Mouse (Mus musculus): ENCODE results near the gene Arl15. TPM values are rescaled to one million over a fixed set of nuclear protein-coding genes. Genes with fewer than 3 reads are reported as not detected.

Gene Arl15
- polyA plus RNA-seq, 1 experiment from 2014 or later, result 10.6 TPM

DNA sequence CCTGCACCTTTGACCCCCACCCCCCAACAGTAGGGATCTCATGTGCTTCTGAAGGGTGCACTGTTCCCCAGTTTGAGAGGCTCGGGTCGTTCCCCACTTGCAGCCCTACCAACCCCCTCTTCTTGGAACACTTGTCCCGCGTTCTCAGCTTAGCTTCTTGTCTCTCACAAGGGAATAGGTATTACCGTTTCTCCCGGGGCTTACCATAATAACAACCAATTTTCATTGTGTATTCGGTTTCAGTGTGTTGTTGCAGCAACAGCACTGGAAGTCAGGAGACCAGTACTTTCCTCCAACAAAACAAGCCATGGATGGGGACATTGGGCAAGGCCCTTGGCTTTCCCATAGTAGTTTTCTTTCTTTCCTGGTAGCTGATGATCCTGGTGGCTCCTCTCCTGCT lies 145.8 kb downstream of the Arl15 start:
- no peaks in the 10 kb centered on the region for H3K36me3 ChIP-seq (ENCODE audit: control insufficient read depth, insufficient read depth, low read length)
- H3K9ac ChIP-seq (ENCODE audit: low read length), result no peak overlapping the region
- no peak overlapping the region for H3K4me2 ChIP-seq (ENCODE audit: low read depth, low read length)
- H3K4me3 ChIP-seq (ENCODE audit: low read length), result no peak overlapping the region
- WGBS, result 93% methylated on average over 7 of the region's 7 CpGs
- ATAC-seq (ENCODE audit: low read depth), result no peak
- H3K27ac ChIP-seq (ENCODE audit: low read length), result no peak overlapping the region
- H3K9me3 ChIP-seq (ENCODE audit: control insufficient read depth, low read length), result no peaks in the 10 kb centered on the region
- H3K4me1 ChIP-seq (replicated peaks; ENCODE audit: control insufficient read depth, insufficient read depth, low read length), result no peaks in the 10 kb centered on the region
- no peaks in the 10 kb centered on the region for H3K27me3 ChIP-seq (ENCODE audit: control insufficient read depth, insufficient read depth, low read depth, low read length)

DNA sequence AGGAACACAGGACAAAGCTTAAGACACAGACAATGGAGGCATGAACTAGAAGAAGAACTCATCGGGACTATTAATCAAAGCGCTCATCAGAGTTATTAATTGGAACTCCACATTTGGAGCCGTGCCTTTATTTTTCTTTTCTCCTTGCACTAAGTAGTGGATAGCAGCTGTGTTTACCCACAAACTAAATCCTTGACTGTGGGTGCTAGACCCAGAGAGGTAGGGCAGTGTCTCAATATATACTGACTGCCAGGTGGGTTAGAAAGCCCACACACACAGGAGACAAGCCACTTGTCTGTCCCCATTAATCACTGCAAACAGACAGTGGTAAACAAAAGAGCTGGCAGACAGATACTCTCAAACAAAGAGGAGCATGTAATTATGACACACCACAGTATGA lies 147.6 kb downstream of the Arl15 start:
- H3K9me3 ChIP-seq (ENCODE audit: control insufficient read depth, low read length), result no peaks in the 10 kb centered on the region
- no peak overlapping the region for H3K9ac ChIP-seq (ENCODE audit: low read length)
- H3K36me3 ChIP-seq (ENCODE audit: control insufficient read depth, insufficient read depth, low read length), result no peaks in the 10 kb centered on the region
- H3K27ac ChIP-seq (ENCODE audit: low read length), result no peak overlapping the region
- H3K27me3 ChIP-seq (ENCODE audit: control insufficient read depth, insufficient read depth, low read depth, low read length), result no peaks in the 10 kb centered on the region
- H3K4me3 ChIP-seq (ENCODE audit: low read length), result no peak overlapping the region
- H3K4me1 ChIP-seq (replicated peaks; ENCODE audit: control insufficient read depth, insufficient read depth, low read length), result no peaks in the 10 kb centered on the region
- no peak for ATAC-seq (ENCODE audit: low read depth)
- H3K4me2 ChIP-seq (ENCODE audit: low read depth, low read length), result no peak overlapping the region
- WGBS, result 52% methylated on average over 3 of the region's 3 CpGs

DNA sequence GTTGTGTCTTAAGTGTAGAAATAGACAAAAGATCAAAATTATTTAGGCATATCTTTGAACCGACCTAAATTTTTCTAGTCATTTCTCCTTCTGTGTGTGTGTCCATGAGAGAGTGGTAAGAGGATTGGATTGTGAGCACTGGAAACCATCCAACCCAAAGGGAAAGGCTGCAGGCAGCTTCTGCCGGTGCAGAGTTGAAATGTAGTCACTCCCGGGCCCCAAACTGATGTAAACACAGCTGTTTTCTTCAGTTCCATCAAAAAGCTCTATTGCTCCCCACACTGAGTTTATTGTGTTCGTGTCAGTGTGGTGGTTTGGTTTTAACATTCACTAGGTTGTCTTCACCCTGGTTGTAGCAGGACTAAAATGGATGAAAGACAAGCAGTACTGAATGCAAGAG lies 153.2 kb downstream of the Arl15 start:
- 36% methylated on average over 4 of the region's 4 CpGs for WGBS
- peaks cover 19% of the 10 kb centered on the region for H3K4me1 ChIP-seq (replicated peaks; ENCODE audit: control insufficient read depth, insufficient read depth, low read length)
- H3K9ac ChIP-seq (ENCODE audit: low read length), result no peak overlapping the region
- no peak overlapping the region for H3K27ac ChIP-seq (ENCODE audit: low read length)
- H3K9me3 ChIP-seq (ENCODE audit: control insufficient read depth, low read length), result no peaks in the 10 kb centered on the region
- no peak overlapping the region for H3K4me2 ChIP-seq (ENCODE audit: low read depth, low read length)
- no peaks in the 10 kb centered on the region for H3K36me3 ChIP-seq (ENCODE audit: control insufficient read depth, insufficient read depth, low read length)
- H3K27me3 ChIP-seq (ENCODE audit: control insufficient read depth, insufficient read depth, low read depth, low read length), result no peaks in the 10 kb centered on the region
- H3K4me3 ChIP-seq (ENCODE audit: low read length), result no peak overlapping the region
- peak; percentile 38; the same call in 1 of the 2 replicates for ATAC-seq (ENCODE audit: low read depth)

DNA sequence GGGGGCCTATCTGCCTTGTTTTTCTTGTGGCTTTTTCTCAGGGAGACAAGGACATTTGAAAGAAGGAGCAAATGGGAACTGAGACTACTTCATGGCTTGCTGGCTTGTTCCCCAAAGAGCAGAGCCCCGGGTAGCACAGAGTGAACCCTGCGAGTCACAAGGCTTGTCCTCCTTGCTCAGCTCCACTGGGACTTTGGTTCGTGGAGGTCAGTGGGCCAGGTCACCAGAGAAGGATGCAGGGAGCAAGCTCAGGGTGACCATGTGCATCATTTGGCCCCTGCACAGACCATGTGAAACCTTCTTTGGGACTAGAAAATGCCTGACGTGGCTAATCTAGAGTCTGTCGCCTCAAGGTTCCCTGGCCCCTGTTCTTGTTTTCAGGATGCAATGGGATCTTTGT lies 155.4 kb downstream of the Arl15 start:
- WGBS, result 66% methylated on average over 5 of the region's 5 CpGs
- Histone ChIP-seq H3K4me2 (ENCODE audit: low read depth, low read length) (no peak overlapping the region), H3K27ac (ENCODE audit: low read length) (no peak overlapping the region; the same call in 1 of the 2 replicates), H3K4me1 (replicated peaks; ENCODE audit: control insufficient read depth, insufficient read depth, low read length) (peaks cover 19% of the 10 kb centered on the region), H3K27me3 (ENCODE audit: control insufficient read depth, insufficient read depth, low read depth, low read length) (no peaks in the 10 kb centered on the region), H3K36me3 (ENCODE audit: control insufficient read depth, insufficient read depth, low read length) (no peaks in the 10 kb centered on the region), H3K9me3 (ENCODE audit: control insufficient read depth, low read length) (no peaks in the 10 kb centered on the region), H3K4me3 (ENCODE audit: low read length) (no peak overlapping the region), H3K9ac (ENCODE audit: low read length) (no peak overlapping the region)
- no peak for ATAC-seq (ENCODE audit: low read depth)

DNA sequence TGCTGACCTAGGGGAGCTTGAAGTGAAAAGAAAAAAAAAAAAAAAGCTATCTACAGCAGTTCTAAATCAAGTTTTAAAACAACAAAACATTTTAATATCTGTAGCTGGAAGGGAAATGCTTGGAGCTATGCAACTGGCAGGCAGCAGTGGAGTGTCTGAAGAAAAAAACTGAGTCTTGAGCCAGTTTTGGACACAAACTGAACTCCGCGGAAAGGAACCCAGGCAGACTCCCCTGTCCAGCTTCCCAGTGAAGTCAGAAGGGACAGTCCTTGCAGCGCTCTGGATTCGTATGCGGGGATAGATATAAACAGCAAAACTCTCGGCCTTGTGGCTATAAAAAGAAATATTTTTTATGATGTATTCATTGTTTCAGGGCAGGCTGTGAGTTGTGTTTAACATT lies 155.8 kb downstream of the Arl15 start:
- no peak overlapping the region for H3K4me2 ChIP-seq (ENCODE audit: low read depth, low read length)
- no peaks in the 10 kb centered on the region for H3K27me3 ChIP-seq (ENCODE audit: control insufficient read depth, insufficient read depth, low read depth, low read length)
- WGBS, result 38% methylated on average over 6 of the region's 6 CpGs
- H3K4me1 ChIP-seq (replicated peaks; ENCODE audit: control insufficient read depth, insufficient read depth, low read length), result peaks cover 19% of the 10 kb centered on the region
- no peaks in the 10 kb centered on the region for H3K9me3 ChIP-seq (ENCODE audit: control insufficient read depth, low read length)
- no peak overlapping the region for H3K4me3 ChIP-seq (ENCODE audit: low read length)
- no peak overlapping the region; the same call in 1 of the 2 replicates for H3K27ac ChIP-seq (ENCODE audit: low read length)
- no peaks in the 10 kb centered on the region for H3K36me3 ChIP-seq (ENCODE audit: control insufficient read depth, insufficient read depth, low read length)
- peak; percentile 60; the same call in 1 of the 2 replicates for ATAC-seq (ENCODE audit: low read depth)
- no peak overlapping the region for H3K9ac ChIP-seq (ENCODE audit: low read length)

DNA sequence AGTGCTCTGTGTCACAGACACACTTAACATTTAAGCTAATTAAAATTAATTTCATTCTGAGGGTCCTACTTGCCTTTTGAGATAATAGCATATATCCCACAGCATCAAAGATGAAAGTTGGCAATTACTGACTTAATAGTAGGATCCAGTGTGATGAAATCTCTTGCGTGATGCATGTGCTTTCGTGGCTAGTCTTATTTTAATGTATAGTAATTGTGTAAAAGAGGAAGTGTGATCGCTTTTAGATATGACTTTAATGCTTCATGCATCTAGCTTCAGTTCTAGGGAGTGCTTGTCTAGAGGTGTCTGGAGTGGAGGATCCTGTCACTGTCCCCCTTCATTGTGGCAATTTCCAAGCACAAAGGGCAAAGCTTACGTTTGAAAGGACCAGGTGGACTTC lies 163.1 kb downstream of the Arl15 start:
- Histone ChIP-seq H3K4me3 (ENCODE audit: low read length) (no peak overlapping the region), H3K9ac (ENCODE audit: low read length) (no peak overlapping the region), H3K36me3 (ENCODE audit: control insufficient read depth, insufficient read depth, low read length) (no peaks in the 10 kb centered on the region), H3K4me1 (replicated peaks; ENCODE audit: control insufficient read depth, insufficient read depth, low read length) (no peaks in the 10 kb centered on the region), H3K4me2 (ENCODE audit: low read depth, low read length) (no peak overlapping the region), H3K9me3 (ENCODE audit: control insufficient read depth, low read length) (no peaks in the 10 kb centered on the region), H3K27ac (ENCODE audit: low read length) (no peak overlapping the region), H3K27me3 (ENCODE audit: control insufficient read depth, insufficient read depth, low read depth, low read length) (no peaks in the 10 kb centered on the region)
- no peak for ATAC-seq (ENCODE audit: low read depth)
- WGBS, result 55% methylated on average over 4 of the region's 4 CpGs

DNA sequence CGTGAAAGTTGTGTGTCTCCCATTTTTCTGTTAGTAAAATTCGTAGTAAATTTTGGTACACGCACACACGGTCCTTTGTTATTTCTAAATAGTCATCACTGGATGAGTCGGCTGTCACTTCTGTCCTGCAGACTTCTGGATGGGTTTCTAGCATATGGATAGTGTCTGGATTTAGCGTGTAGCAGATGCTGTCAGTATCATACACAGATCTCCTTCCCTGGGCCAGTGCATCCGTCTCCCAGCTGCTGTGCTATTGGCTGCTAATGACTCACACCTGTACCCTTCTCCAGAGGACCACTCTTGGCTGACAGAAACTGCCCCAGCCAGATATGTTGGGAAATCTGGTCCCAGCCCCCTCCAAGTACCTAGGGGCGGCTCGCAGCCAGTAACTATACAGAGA lies 170.6 kb downstream of the Arl15 start:
- no peak overlapping the region for H3K27ac ChIP-seq (ENCODE audit: low read length)
- H3K9me3 ChIP-seq (ENCODE audit: control insufficient read depth, low read length), result no peaks in the 10 kb centered on the region
- WGBS, result 86% methylated on average over 9 of the region's 9 CpGs
- no peaks in the 10 kb centered on the region for H3K4me1 ChIP-seq (replicated peaks; ENCODE audit: control insufficient read depth, insufficient read depth, low read length)
- H3K4me2 ChIP-seq (ENCODE audit: low read depth, low read length), result no peak overlapping the region
- no peaks in the 10 kb centered on the region; the same call in 1 of the 2 replicates for H3K36me3 ChIP-seq (ENCODE audit: control insufficient read depth, insufficient read depth, low read length)
- H3K4me3 ChIP-seq (ENCODE audit: low read length), result no peak overlapping the region
- ATAC-seq (ENCODE audit: low read depth), result no peak
- H3K9ac ChIP-seq (ENCODE audit: low read length), result no peak overlapping the region
- H3K27me3 ChIP-seq (ENCODE audit: control insufficient read depth, insufficient read depth, low read depth, low read length), result no peaks in the 10 kb centered on the region

DNA sequence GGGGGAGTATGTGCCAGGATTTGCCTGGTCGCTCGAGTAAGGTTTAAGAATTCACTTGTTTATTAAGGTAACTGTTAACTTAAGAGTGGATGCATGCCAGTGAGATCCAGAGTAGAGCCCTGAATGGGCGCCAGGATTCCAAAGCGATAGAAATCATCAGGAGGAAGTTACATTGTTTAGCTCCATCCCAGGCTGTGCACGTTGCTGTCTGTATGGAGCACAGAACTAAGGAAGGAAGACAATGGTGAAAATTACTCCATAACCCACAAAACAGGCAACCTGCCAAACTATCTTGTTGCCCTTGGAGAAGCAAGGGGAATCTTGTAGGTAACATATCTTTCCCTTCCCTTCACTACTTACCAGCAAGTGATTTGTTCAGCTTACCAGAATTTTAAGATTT lies 176.4 kb downstream of the Arl15 start:
- WGBS, result 65% methylated on average over 5 of the region's 5 CpGs
- H3K9ac ChIP-seq (ENCODE audit: low read length), result no peak overlapping the region
- H3K9me3 ChIP-seq (ENCODE audit: control insufficient read depth, low read length), result no peaks in the 10 kb centered on the region
- peak; percentile 73; the same call in 1 of the 2 replicates for ATAC-seq (ENCODE audit: low read depth)
- H3K4me3 ChIP-seq (ENCODE audit: low read length), result no peak overlapping the region
- H3K27me3 ChIP-seq (ENCODE audit: control insufficient read depth, insufficient read depth, low read depth, low read length), result no peaks in the 10 kb centered on the region
- H3K4me1 ChIP-seq (replicated peaks; ENCODE audit: control insufficient read depth, insufficient read depth, low read length), result no peaks in the 10 kb centered on the region
- no peak overlapping the region for H3K27ac ChIP-seq (ENCODE audit: low read length)
- no peak overlapping the region for H3K4me2 ChIP-seq (ENCODE audit: low read depth, low read length)
- H3K36me3 ChIP-seq (ENCODE audit: control insufficient read depth, insufficient read depth, low read length), result no peaks in the 10 kb centered on the region; the same call in 1 of the 2 replicates

DNA sequence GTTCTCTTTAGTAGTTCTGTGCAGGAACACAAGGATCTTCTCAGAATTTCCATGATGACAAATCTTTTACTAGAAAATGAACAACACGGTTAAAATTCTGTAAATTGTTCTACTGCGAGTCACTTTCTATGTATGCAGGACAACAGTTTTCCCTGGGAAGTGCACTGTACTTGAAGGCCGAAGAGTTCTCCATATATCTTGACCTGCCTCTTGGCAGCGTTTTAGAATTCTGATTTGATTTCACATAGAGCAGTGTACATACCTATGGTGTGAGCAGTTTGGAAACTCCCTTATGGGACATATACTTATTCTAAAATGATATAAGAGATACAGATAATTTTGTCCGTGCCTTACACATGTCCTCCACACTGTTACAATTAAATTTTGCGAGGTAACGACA lies 178.1 kb downstream of the Arl15 start:
- Histone ChIP-seq H3K9me3 (ENCODE audit: control insufficient read depth, low read length) (no peaks in the 10 kb centered on the region), H3K27me3 (ENCODE audit: control insufficient read depth, insufficient read depth, low read depth, low read length) (no peaks in the 10 kb centered on the region), H3K36me3 (ENCODE audit: control insufficient read depth, insufficient read depth, low read length) (no peaks in the 10 kb centered on the region; the same call in 1 of the 2 replicates), H3K4me2 (ENCODE audit: low read depth, low read length) (no peak overlapping the region), H3K9ac (ENCODE audit: low read length) (no peak overlapping the region), H3K4me3 (ENCODE audit: low read length) (no peak overlapping the region), H3K4me1 (replicated peaks; ENCODE audit: control insufficient read depth, insufficient read depth, low read length) (no peaks in the 10 kb centered on the region), H3K27ac (ENCODE audit: low read length) (no peak overlapping the region)
- WGBS, result 82% methylated on average over 7 of the region's 7 CpGs
- no peak for ATAC-seq (ENCODE audit: low read depth)

DNA sequence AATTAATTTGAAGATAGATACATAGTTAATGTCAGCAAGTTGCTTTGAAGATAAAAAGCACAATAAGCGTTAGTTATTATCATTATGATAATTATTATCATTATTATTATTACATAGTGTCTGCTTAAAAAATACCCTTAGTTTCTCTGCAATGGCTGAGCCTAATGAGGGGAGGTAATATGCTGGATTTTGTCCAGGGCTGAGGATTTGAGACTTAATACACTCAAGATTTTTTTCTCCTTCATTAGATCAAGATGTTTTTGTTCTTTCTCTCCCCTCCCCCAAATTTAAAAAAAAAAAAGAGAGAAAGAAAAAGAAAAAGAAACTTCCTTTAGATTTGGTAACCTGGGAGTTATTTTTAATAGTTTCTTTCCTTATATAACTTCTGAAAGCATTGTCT lies 180.6 kb downstream of the Arl15 start:
- Histone ChIP-seq H3K4me1 (replicated peaks; ENCODE audit: control insufficient read depth, insufficient read depth, low read length) (no peaks in the 10 kb centered on the region), H3K4me3 (ENCODE audit: low read length) (no peak overlapping the region), H3K27me3 (ENCODE audit: control insufficient read depth, insufficient read depth, low read depth, low read length) (no peaks in the 10 kb centered on the region), H3K4me2 (ENCODE audit: low read depth, low read length) (no peak overlapping the region), H3K9me3 (ENCODE audit: control insufficient read depth, low read length) (no peaks in the 10 kb centered on the region), H3K9ac (ENCODE audit: low read length) (no peak overlapping the region), H3K27ac (ENCODE audit: low read length) (no peak overlapping the region), H3K36me3 (ENCODE audit: control insufficient read depth, insufficient read depth, low read length) (no peaks in the 10 kb centered on the region)
- 83% methylated on average over 1 of the region's 1 CpGs for WGBS
- ATAC-seq (ENCODE audit: low read depth), result no peak

All from lung, embryonic 16.5 days (tissue).